Mouse (Mus musculus) embryonic fibroblast, embryonic 13.5 days (primary cell): ENCODE measurements at regions not wholly inside any gene's neighbourhood (a gene's known extent, or its start where the extent isn't known, plus 50 kb on each side); places are given as distances from the start of the nearest gene placed in this dataset.

Experiments
- CTCF ChIP-seq: IDR thresholded peaks from 2 replicates; pipeline ENCODE4 v1.5.1; 2011; ENCODE audit warnings: mild to moderate bottlenecking, control low read depth, low read length, moderate library complexity, borderline replicate concordance; ENCODE audit not compliant: insufficient read depth
- POLR2A ChIP-seq: IDR thresholded peaks from 2 replicates; pipeline ENCODE4 v1.6.1; 2011; ENCODE audit warnings: low read depth, mild to moderate bottlenecking, control low read depth, low read length, moderate library complexity

GRCm38 (mm10) chr4:62873986-62874385 is 91.4 kb upstream of the Zfp618 start:
- no peak for TF ChIP-seq CTCF
- TF ChIP-seq POLR2A, result no peak
